25 mouse cellular contexts compared by ENCODE assay signal in the genomic region with DNA sequence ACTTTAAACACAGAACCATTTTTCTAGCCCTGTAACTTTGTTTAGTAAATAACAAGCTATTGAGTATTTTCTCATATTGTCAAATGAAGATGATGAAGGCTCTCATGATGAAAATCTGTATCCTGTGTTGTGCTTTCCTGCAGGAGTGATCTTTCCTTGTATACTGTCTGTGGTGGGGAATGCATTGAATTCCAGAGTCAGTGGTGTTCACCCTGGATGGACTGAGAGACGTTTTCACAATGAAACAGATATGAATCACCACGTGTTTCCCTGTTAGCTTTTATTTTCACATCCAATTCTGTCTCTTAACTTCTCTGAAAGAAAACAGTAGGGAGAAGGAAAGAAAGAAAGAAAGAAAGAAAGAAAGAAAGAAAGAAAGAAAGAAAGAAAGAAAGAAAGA.
"Had no signal": no experiment of that assay in that cellular context is flagged by ENCODE, and none has a peak within 500 bp of the region (broad histone marks: within the 10 kb centered on the region; RNA-seq: fewer than 3 reads in every experiment).

No protein-coding gene starts in this region.

- ATAC-seq: hindbrain, postnatal 0 days; intestine, postnatal 0 days; liver, postnatal 0 days had no signal

- DNase-seq: gastrocnemius, postnatal 14 days; gastrocnemius, postnatal 36 days; heart, adult 11 months; heart, adult 2 months; heart, postnatal 10 days; heart, postnatal 4 days; kidney, adult 18-20 months; kidney, postnatal 4 days; layer of hippocampus, adult 9-11 months; layer of hippocampus, postnatal 36 days; left cerebral cortex, postnatal 4 days; liver; liver, embryonic 13.5 days; liver, postnatal 0 days had no signal

- H3K4me1 ChIP-seq: hindbrain, embryonic 13.5 days; hindbrain, embryonic 15.5 days; liver, embryonic 13.5 days; liver, embryonic 15.5 days had no signal

- H3K27ac ChIP-seq: heart, adult 2 months; heart, embryonic 10.5 days; hindbrain, embryonic 10.5 days; hindbrain, embryonic 13.5 days; hindbrain, embryonic 15.5 days; hindbrain, postnatal 0 days; kidney, postnatal 0 days; limb, embryonic 12.5 days; liver, embryonic 13.5 days; liver, embryonic 15.5 days had no signal

- H3K4me3 ChIP-seq: heart, adult 2 months; heart, embryonic 10.5 days; heart, embryonic 12.5 days; hindbrain, embryonic 10.5 days; hindbrain, embryonic 13.5 days; hindbrain, embryonic 15.5 days; kidney, embryonic 15.5 days; limb, embryonic 12.5 days; liver, embryonic 13.5 days; liver, embryonic 15.5 days had no signal
